Mouse (Mus musculus) forebrain, embryonic 16.5 days (tissue): ENCODE results near the gene Bsdc1. TPM values are rescaled to one million over a fixed set of nuclear protein-coding genes. Genes with fewer than 3 reads are reported as not detected.

Experiments used
- ATAC-seq: fragments of 200-750 bp; cut with Nextera tagmentation; 2 replicates; pipeline ENCODE4 v1.8.0; 2017; ENCODE audit warnings: mild to moderate bottlenecking, moderate library complexity
- H3K27ac ChIP-seq: fragments of 300-500 bp; sonication (generic); 2 replicates; pipeline ENCODE4 v1.5.1; 2014; ENCODE audit warnings: low read length, control low read depth
- H3K27me3 ChIP-seq: fragments of 300-500 bp; sonication (generic); replicated peaks from 2 replicates; pipeline ENCODE4 v1.6.1; 2014; ENCODE audit warnings: low read length; ENCODE audit not compliant: control insufficient read depth, insufficient read depth
- H3K36me3 ChIP-seq: fragments of 300-500 bp; sonication (generic); 2 replicates; pipeline ENCODE4 v1.6.1; 2014; ENCODE audit not compliant: control insufficient read depth, insufficient read depth
- H3K4me1 ChIP-seq: fragments of 300-500 bp; sonication (generic); replicated peaks from 2 replicates; pipeline ENCODE4 v1.6.1; 2014; ENCODE audit warnings: low read length; ENCODE audit not compliant: control insufficient read depth, insufficient read depth
- H3K4me2 ChIP-seq: fragments of 300-500 bp; sonication (generic); 2 replicates; pipeline ENCODE4 v1.6.1; 2014; ENCODE audit warnings: mild to moderate bottlenecking, low read length, control low read depth
- H3K4me3 ChIP-seq: fragments of 300-500 bp; sonication (generic); replicated peaks from 2 replicates; pipeline ENCODE4 v1.5.1; 2014; ENCODE audit warnings: mild to moderate bottlenecking, low read length, control low read depth
- H3K9ac ChIP-seq: fragments of 300-500 bp; sonication (generic); replicated peaks from 2 replicates; pipeline ENCODE4 v1.6.1; 2014; ENCODE audit warnings: low read depth, low read length, control low read depth
- H3K9me3 ChIP-seq: fragments of 300-500 bp; sonication (generic); 2 replicates; pipeline ENCODE4 v1.6.1; 2016; ENCODE audit warnings: low read length; ENCODE audit not compliant: control insufficient read depth
- WGBS: fragments of 180-500 bp; shearing (Covaris S2); extraction: QIAGEN DNeasy Blood & Tissue Kit; methylation state at CpG from one replicate; pipeline ENCODE4 v1.1.7; 2014; 5-methylcytosine and 5-hydroxymethylcytosine counted together
- polyA plus RNA-seq: library from polyadenylated mRNA; unstranded; fragments of >200 nt; fragmentation: Nextera tagmentation; extraction: Ambion mirVana; gene quantifications from 2 replicates; pipeline ENCODE4 v1.2.1, GENCODE M21; 2015

Gene Bsdc1
- polyA plus RNA-seq, 1 experiment from 2014 or later, result 43.7 TPM

DNA sequence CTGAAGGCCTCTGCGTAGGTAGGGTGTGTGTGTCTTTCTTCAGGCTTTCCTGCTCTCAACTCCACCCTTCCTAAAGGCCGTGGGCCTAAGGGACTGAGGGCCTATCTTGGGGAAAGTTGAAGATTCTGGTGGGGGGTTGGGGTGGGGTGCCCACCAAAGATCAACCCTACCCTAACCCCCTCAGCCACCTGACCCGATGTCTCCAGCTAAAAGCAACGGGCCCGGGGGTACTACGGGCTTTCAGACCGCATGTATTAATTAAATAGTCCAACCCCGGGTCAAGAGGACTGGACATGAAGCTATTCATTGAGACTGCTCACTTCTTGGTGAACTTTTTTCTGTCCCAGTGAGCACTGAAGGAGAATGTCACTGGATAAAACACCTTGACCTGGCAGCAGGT is 38.6 kb downstream of the Bsdc1 start:
- H3K9me3 ChIP-seq, result no peaks in the 10 kb centered on the region
- peak overlapping the region; percentile 70 for H3K4me2 ChIP-seq
- H3K9ac ChIP-seq, result no peak overlapping the region; the same call in 1 of the 2 replicates
- no peak for ATAC-seq
- 76% methylated on average over 8 of the region's 8 CpGs for WGBS
- H3K4me1 ChIP-seq, result peaks cover 17% of the 10 kb centered on the region
- peak overlapping the region; percentile 61; the same call in 1 of the 2 replicates for H3K4me3 ChIP-seq
- H3K27me3 ChIP-seq, result no peaks in the 10 kb centered on the region
- H3K27ac ChIP-seq, result no peak overlapping the region
- H3K36me3 ChIP-seq, result no peaks in the 10 kb centered on the region

DNA sequence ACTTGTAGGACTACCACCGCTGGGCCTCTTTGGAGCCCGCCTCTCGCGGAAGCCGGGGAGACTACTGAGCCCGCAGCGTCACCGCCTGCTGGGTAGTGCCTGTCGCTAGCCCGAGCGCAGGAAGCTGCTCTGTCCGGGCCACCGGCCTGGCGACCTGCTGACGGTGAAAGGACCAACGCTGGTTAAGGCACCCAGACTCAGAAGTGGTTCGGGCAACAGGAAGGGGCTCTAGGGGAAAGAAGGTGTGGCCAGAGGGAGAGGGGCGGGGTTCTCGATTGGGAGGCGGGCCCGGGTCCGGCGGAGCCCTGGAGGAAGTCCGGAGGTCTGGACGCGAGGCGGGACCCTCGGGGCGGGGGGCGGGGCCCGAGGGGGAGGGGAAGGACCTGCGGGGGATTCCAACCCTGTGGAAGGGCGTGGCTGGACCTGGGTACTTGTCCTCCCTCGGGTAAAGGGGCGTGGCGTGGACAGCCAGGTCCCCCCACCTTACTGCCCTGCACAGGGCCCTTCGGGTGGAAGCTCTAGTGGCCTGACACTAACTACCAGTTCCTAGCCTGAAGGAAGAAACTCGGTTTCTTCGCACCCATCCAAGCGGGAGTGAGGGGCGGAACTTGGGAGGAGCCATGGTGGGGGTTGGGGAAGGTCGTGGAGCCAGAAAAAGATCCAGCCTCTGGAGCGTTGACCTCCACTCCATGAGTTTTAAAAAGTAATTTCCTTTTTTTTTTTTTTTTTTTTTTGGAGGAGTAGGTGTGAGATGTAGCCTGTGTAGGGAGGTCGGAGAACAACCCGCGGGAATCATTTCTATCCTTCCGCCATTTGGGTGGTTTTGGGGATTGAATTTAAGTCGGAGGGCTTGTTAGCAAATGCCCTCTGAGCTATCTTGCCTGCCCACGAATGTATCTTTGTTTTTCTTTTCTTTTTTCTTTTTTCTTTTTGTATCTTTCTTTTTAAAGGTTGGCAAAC is 39.5 kb downstream of the Bsdc1 start:
- H3K4me1 ChIP-seq, result peaks cover 12% of the 10 kb centered on the region
- peak overlapping the region; percentile 70 for H3K4me2 ChIP-seq
- peak overlapping the region; percentile 61 for H3K4me3 ChIP-seq
- ATAC-seq, result peak; percentile 74
- peak overlapping the region; percentile 62 for H3K9ac ChIP-seq
- H3K9me3 ChIP-seq, result no peaks in the 10 kb centered on the region
- no peaks in the 10 kb centered on the region for H3K36me3 ChIP-seq
- peak overlapping the region; percentile 60 for H3K27ac ChIP-seq
- under 1% methylated on average over 45 of the region's 49 CpGs for WGBS
- no peaks in the 10 kb centered on the region for H3K27me3 ChIP-seq

DNA sequence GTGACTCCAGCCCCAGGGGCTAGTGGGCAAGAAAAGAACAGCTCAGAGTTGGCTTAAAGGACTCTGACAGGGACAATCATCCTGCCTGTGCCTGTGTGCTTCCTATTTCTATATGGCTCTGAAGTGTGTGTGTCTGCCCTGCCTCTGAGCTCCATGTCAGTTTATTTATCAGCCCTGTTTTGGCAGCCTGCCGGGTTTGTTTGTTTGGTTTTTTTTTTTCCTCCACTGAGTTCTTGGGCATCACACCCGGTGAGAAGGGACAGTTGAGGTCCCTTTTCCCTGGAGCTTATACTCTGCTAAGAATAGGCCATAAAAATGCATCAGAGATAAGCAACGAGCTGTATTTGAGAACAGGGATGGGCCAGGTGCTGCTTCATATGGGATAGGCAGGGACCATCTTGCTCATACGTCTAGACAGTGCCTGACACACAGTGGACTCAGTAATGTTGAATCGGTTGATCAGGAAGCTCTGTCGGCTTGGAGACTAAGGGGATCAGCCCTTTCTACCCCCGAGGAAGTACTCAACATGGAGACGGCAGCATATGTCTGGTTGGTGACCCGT is 41.0 kb downstream of the Bsdc1 start:
- 78% methylated on average over 9 of the region's 9 CpGs for WGBS
- ATAC-seq, result no peak
- H3K9me3 ChIP-seq, result no peaks in the 10 kb centered on the region

DNA sequence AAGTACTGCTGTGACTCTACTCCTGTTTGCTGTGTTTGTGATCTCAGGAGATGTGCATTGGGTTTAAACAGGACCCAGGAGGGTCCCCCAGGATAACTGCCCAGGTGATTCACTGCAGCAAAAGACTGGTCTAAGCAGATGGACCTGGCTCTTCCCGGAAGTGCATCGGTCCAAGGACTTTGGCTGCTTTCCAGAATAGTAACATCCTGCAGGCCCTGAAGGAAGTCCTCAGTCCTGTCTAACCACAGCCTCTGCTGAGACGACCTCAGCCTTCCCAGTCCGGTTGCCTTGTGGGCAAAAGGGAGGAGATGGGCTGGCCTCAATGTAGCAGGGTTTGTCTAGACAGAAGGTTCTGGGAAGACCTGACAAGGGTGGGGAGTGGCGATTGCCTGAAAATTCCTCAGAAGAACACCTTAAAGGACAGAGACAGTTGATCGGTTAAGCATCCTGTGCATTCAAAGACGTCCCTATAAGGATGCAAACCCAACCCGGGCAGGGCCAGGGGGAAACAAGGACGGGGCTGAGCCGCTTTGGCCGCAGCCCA is 41.6 kb downstream of the Bsdc1 start:
- Histone ChIP-seq H3K9me3 (no peaks in the 10 kb centered on the region), H3K4me3 (no peak overlapping the region), H3K4me1 (no peaks in the 10 kb centered on the region; the same call in 1 of the 2 replicates), H3K27ac (no peak overlapping the region), H3K9ac (no peak overlapping the region), H3K4me2 (no peak overlapping the region), H3K27me3 (no peaks in the 10 kb centered on the region), H3K36me3 (no peaks in the 10 kb centered on the region)
- ATAC-seq, result no peak
- WGBS, result 82% methylated on average over 11 of the region's 11 CpGs

More for the DNA sequence above, 41.0 kb downstream of the Bsdc1 start:
- no peak overlapping the region for H3K27ac ChIP-seq
- no peak overlapping the region for H3K4me2 ChIP-seq
- H3K27me3 ChIP-seq, result no peaks in the 10 kb centered on the region
- H3K4me1 ChIP-seq, result no peaks in the 10 kb centered on the region; the same call in 1 of the 2 replicates
- H3K36me3 ChIP-seq, result no peaks in the 10 kb centered on the region
- no peak overlapping the region for H3K9ac ChIP-seq
- no peak overlapping the region for H3K4me3 ChIP-seq

DNA sequence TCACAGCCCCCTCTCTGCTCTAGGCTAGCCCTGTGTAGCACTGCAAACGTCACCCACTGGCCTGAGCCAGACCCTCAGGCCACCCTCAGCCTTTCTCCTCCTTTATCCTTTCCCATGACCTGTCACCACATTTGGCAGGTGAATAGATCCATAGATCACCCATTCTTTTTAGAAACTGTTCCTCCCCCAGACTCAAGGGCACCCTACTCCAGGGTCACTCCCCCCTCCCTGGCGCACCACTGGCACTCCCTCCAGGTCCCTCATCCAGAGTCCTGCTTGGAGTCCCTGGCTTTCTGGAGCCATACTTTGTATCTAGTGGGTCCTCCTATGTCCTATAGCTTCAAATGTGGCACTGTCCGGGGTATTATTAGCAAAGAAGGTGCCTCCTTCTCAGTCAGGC is 44.1 kb downstream of the Bsdc1 start:
- Histone ChIP-seq H3K36me3 (no peaks in the 10 kb centered on the region), H3K4me3 (no peak overlapping the region), H3K9me3 (no peaks in the 10 kb centered on the region), H3K27me3 (no peaks in the 10 kb centered on the region), H3K9ac (no peak overlapping the region), H3K27ac (no peak overlapping the region), H3K4me2 (no peak overlapping the region), H3K4me1 (peaks cover 6% of the 10 kb centered on the region)
- 79% methylated on average over 3 of the region's 3 CpGs for WGBS
- ATAC-seq, result no peak

- 66% methylated on average over 9 of the region's 10 CpGs for WGBS
- Histone ChIP-seq H3K27me3 (no peaks in the 10 kb centered on the region), H3K4me2 (no peak overlapping the region), H3K27ac (no peak overlapping the region), H3K4me3 (no peak overlapping the region), H3K36me3 (no peaks in the 10 kb centered on the region), H3K9ac (no peak overlapping the region), H3K4me1 (peaks cover 6% of the 10 kb centered on the region), H3K9me3 (no peaks in the 10 kb centered on the region)
- ATAC-seq, result no peak
These were observed 46.3 kb downstream of the Bsdc1 start for GRCm38 (mm10) chr4:129507434-129508236.

DNA sequence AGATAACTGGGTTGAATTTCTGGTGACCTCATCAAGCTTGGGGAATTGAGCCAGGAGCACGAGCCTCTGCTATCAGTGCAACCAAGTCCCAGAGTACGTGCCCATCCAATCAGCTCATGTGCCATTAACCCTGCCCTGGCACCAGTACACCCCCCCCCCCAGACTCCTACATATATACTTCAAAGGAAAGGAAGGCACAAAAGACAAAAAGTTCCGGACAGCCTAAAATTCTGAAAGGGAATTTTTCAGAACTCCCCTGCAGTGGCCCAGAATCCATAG is 46.8 kb downstream of the Bsdc1 start:
- no peak overlapping the region for H3K4me3 ChIP-seq
- H3K4me1 ChIP-seq, result peaks cover 10% of the 10 kb centered on the region
- ATAC-seq, result no peak
- 61% methylated on average over 3 of the region's 3 CpGs for WGBS
- no peak overlapping the region for H3K4me2 ChIP-seq
- no peaks in the 10 kb centered on the region for H3K9me3 ChIP-seq
- H3K9ac ChIP-seq, result no peak overlapping the region
- no peaks in the 10 kb centered on the region for H3K27me3 ChIP-seq
- no peak overlapping the region for H3K27ac ChIP-seq
- H3K36me3 ChIP-seq, result no peaks in the 10 kb centered on the region

DNA sequence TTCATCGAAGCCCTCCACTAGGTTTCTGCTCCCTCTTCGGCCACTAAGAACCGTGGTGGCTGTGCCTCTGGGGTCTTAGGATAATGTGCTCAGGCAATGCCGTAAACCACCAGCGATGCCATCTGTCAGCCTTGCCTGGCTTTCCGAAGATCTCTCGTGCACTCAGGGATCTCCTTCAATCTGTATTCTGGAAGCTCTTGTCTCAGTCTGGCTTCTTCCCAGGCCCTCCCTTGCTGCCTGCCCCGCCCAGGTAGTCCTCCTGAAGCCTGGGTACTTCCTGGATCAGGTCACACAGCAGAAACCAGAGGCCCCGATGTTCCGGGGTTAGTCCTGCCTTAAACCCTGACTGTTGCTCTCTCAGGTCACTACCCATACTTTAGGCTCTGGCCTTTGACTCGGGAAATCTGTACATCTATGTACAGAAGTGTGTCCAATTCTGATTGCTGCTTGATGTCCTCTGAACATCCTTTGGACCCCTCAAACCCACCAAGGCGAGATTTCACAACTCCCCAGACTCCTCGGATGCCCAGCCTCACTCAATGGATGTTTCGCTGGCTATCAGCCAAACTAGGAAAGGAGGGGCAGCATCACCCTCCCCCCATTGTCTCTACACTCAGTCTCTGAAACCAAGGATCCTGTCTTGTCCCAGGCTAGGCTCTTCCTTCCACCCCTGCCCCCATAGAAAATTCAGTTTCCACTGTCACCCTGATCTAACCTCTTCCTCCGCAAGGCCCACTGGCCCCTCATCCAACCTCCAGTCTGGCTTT is 47.6 kb downstream of the Bsdc1 start:
- Histone ChIP-seq H3K9me3 (no peaks in the 10 kb centered on the region), H3K4me2 (no peak overlapping the region), H3K27ac (no peak overlapping the region), H3K4me3 (no peak overlapping the region), H3K27me3 (no peaks in the 10 kb centered on the region), H3K4me1 (peaks cover 12% of the 10 kb centered on the region), H3K9ac (no peak overlapping the region), H3K36me3 (no peaks in the 10 kb centered on the region)
- no peak for ATAC-seq
- 57% methylated on average over 15 of the region's 15 CpGs for WGBS
